Mouse (Mus musculus) neural tube, embryonic 13.5 days (tissue): ENCODE measurements around the gene Fzd5. TPM values are rescaled to one million over a fixed set of nuclear protein-coding genes. Genes with fewer than 3 reads are reported as not detected.

Source experiments
- ATAC-seq: fragments of 200-750 bp; cut with Nextera tagmentation; 2 replicates; pipeline ENCODE4 v1.8.0; 2017; ENCODE audit warnings: low read depth, mild to moderate bottlenecking, moderate TSS enrichment, moderate library complexity
- H3K27ac ChIP-seq: fragments of 300-500 bp; sonication (generic); replicated peaks from 2 replicates; pipeline ENCODE4 v1.5.1; 2015; ENCODE audit warnings: moderate library complexity, mild to moderate bottlenecking, inconsistent platforms
- H3K27me3 ChIP-seq: fragments of 300-500 bp; sonication (generic); 2 replicates; pipeline ENCODE4 v1.6.1; 2015; ENCODE audit warnings: mild to moderate bottlenecking, inconsistent platforms
- H3K36me3 ChIP-seq: fragments of 300-500 bp; sonication (generic); 2 replicates; pipeline ENCODE4 v1.6.1; 2015; ENCODE audit warnings: mild to moderate bottlenecking, inconsistent platforms
- H3K4me1 ChIP-seq: fragments of 300-500 bp; sonication (generic); replicated peaks from 2 replicates; pipeline ENCODE4 v1.6.1; 2015; ENCODE audit warnings: inconsistent platforms
- H3K4me2 ChIP-seq: fragments of 300-500 bp; sonication (generic); 2 replicates; pipeline ENCODE4 v1.6.1; 2015; ENCODE audit warnings: inconsistent platforms, mild to moderate bottlenecking, moderate library complexity
- H3K4me3 ChIP-seq: fragments of 300-500 bp; sonication (generic); 2 replicates; pipeline ENCODE4 v1.5.1; 2015; ENCODE audit warnings: mild to moderate bottlenecking, inconsistent platforms
- H3K9ac ChIP-seq: fragments of 300-500 bp; sonication (generic); 2 replicates; pipeline ENCODE4 v1.6.1; 2015; ENCODE audit warnings: moderate library complexity, mild to moderate bottlenecking, inconsistent platforms
- H3K9me3 ChIP-seq: fragments of 300-500 bp; sonication (generic); 2 replicates; pipeline ENCODE4 v1.6.1; 2016; ENCODE audit warnings: inconsistent platforms
- WGBS: fragments of 180-500 bp; shearing (Covaris S2); methylation state at CpG from one replicate; pipeline ENCODE4 v1.1.7; 2015; 5-methylcytosine and 5-hydroxymethylcytosine counted together
- polyA plus RNA-seq: library from polyadenylated mRNA; unstranded; fragments of >200 nt; fragmentation: Nextera tagmentation; extraction: Ambion mirVana; gene quantifications from 2 replicates; pipeline ENCODE4 v1.2.1, GENCODE M21; 2015

The Fzd5 gene
- polyA plus RNA-seq, 1 experiment from 2014 or later: 0.20 TPM

DNA sequence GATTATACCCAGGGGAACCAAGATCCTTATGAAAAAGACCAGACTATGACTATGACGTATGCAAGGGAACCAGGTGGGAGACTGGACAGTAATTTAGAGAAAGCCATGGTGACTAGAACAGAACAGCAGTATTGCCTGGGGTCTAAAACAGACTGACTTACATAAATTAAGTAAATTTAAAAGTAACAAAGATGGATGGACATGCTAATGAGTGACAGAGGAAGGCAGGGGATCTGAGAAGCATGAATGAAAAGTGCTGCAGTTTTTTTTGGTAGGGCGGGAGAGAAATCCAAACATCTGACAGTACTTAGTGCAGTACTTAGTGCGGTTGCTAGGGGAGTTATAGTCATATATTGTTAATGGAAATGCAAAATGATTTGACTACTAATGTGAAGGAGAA is 42.4 kb downstream of the Fzd5 start:
- H3K9ac ChIP-seq: no peak overlapping the region
- H3K9me3 ChIP-seq: no peaks in the 10 kb centered on the region
- peaks cover 38% of the 10 kb centered on the region for H3K4me1 ChIP-seq
- ATAC-seq: no peak
- no peak overlapping the region for H3K4me3 ChIP-seq
- H3K36me3 ChIP-seq: no peaks in the 10 kb centered on the region
- no peak overlapping the region for H3K27ac ChIP-seq
- no peak overlapping the region for H3K4me2 ChIP-seq
- 49% methylated on average over 3 of the region's 3 CpGs for WGBS
- H3K27me3 ChIP-seq: no peaks in the 10 kb centered on the region

DNA sequence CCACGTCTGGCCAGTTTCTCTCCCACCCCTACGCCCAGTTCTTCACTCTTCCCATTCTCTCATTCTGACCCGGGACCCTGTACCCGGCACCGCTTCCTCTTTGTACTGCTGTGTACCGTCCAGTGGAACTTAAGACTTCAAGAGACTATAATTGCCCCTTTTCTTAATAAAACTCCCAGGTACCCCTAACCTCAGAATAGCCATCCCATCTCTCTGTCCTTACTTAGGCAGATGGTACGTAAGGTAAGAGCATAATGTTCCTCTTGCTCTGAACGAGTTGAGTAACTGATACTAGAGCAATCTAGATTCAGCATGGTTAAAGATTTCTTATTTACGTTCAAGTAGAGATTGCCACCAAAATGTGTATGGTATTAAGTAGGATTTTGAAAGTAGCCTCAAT is 46.0 kb downstream of the Fzd5 start:
- Histone ChIP-seq H3K4me2 (peak overlapping the region; percentile 82), H3K36me3 (no peaks in the 10 kb centered on the region), H3K4me3 (peak overlapping the region; percentile 93), H3K27ac (peak overlapping the region; percentile 79; the same call in 1 of the 2 replicates), H3K4me1 (peaks cover 44% of the 10 kb centered on the region), H3K27me3 (no peaks in the 10 kb centered on the region), H3K9ac (peak overlapping the region; percentile 89), H3K9me3 (no peaks in the 10 kb centered on the region)
- ATAC-seq: no peak
- WGBS: 3% methylated on average over 9 of the region's 9 CpGs

DNA sequence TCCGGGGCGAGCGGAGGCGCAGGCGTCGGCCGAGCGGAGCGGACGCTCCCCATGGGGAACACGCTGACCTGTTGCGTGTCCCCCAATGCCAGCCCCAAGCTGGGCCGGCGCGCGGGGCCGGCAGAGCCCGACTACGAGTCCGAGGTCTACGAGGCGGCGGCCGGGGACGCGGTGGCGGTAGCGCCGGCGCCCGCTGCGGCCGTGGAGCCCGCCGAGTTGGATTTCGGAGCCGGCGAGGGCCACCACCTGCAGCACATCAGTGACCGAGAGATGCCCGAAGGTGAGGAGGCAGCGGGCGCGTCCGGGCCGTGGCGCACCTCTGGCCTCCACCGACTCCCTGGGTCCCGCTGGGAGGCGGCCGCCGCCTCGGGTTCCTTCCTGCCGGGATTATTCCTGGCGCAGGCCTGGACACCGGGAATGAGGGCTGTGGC is 46.4 kb downstream of the Fzd5 start:
- peak overlapping the region; percentile 79 for H3K27ac ChIP-seq
- H3K4me1 ChIP-seq: peaks cover 44% of the 10 kb centered on the region
- no peaks in the 10 kb centered on the region for H3K9me3 ChIP-seq
- H3K9ac ChIP-seq: peak overlapping the region; percentile 89
- H3K4me2 ChIP-seq: peak overlapping the region; percentile 82
- no peaks in the 10 kb centered on the region for H3K36me3 ChIP-seq
- WGBS: under 1% methylated on average over 36 of the region's 55 CpGs
- H3K4me3 ChIP-seq: peak overlapping the region; percentile 93
- no peaks in the 10 kb centered on the region for H3K27me3 ChIP-seq
- ATAC-seq: peak; percentile 11; the same call in 1 of the 2 replicates

DNA sequence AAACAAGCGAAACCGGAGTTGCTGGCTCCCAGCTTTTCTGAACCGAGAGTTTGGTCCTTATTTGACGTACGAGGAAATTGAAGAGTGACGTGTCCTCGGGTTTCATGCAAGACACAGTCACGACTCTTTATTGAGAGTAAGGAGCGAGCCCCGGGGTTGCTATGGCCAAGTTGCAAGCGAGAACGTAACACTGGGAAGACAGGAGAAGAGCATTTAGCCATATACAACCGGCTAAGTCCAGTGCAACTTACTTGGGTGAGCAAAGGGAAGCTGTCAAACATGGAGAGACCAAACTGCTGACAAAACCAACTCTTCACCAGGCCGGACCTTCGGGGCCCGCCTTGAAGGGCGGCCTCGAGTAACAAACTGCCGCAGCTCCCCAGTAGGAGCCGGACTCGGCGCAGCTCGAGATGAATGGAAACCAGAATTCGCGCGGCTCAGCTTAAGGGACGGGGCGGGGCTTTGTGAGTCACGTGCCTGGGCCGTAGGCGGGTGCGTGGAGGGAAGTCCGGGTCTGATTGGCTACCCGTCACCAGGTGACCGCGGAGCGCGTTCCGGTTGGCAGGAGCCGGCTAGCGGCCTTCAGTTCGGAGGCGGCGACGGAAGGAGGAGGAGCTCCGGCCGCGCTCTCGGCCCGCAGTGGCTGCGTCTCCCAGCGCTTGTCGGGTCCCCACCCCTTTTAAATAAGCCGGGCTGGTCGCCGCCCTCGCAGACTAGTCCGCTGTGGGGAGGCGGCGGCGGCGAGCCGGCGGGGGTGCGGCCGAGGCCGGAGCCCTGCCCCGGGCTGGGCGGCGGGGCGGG is 47.1 kb downstream of the Fzd5 start, which contains the start of gene Ccnyl1:
Ccnyl1 (plus strand) TSS at position 243 of the 801 bp plus-strand sequence.
- Histone ChIP-seq H3K27me3 (no peaks in the 10 kb centered on the region), H3K27ac (peak within 1 kb of the TSS; percentile 79), H3K9me3 (no peaks in the 10 kb centered on the region), H3K4me1 (peaks cover 44% of the 10 kb centered on the region), H3K36me3 (no peaks in the 10 kb centered on the region), H3K9ac (peak within 1 kb of the TSS; percentile 89), H3K4me3 (peak within 1 kb of the TSS; percentile 93), H3K4me2 (peak within 1 kb of the TSS; percentile 87)
- ATAC-seq: peak; percentile 99
- WGBS: under 1% methylated on average over 68 of the region's 71 CpGs

DNA sequence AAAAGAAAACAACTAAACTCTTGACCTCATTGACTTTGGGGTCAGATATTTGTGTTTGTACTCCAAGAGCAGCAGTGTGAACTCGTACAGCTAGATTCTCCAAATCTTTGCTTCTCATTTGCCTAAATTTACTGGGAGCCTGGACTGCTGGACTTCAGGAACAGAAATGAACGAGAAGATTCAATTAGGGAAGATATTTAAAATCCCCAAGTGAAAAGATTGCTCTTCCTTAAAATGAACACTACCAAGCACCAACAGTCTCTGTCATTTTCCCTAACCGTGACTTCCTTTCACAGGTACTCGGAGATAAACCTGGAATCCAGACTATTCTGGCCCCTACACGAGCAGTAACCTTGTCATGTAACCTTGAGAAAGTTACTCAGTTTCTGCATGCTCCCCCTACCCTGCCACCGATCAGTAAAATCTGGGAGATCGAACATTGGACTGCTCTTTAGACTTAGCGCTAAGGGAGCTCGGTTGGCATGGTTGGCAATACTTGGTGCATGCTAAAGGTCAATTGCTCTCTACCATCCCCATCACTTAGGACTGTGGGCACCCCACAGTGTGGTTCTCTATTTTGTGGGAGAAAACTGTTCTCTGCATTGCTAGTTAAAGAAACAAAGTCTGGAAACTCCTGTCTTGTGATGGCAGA is 47.9 kb downstream of the Fzd5 start:
- Histone ChIP-seq H3K4me1 (peaks cover 38% of the 10 kb centered on the region), H3K4me3 (peak overlapping the region; percentile 93), H3K9me3 (no peaks in the 10 kb centered on the region), H3K4me2 (peak overlapping the region; percentile 87), H3K27me3 (no peaks in the 10 kb centered on the region), H3K9ac (peak overlapping the region; percentile 65), H3K27ac (no peak overlapping the region), H3K36me3 (no peaks in the 10 kb centered on the region)
- ATAC-seq: no peak
- WGBS: 31% methylated on average over 9 of the region's 9 CpGs

DNA sequence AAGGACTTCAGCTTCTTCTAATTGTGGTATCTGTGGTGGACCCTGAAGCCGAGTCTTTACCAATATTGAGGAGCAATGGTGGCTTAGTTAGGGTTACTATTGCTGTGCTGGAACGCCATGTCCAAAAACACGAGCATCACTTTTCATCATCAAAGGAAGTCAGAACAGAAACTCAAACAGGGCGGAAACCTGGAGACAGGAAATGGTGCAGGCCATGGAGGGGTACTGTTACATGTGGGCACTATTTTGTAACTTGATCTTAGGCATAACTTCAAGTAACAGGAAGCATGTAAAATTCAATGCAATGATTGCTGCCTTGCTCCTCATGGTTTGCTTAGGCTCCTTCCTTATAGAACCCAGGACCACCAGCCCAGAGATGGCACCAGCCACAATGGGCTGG is 49.5 kb downstream of the Fzd5 start:
- H3K4me2 ChIP-seq: no peak overlapping the region
- no peaks in the 10 kb centered on the region for H3K27me3 ChIP-seq
- ATAC-seq: no peak
- H3K36me3 ChIP-seq: no peaks in the 10 kb centered on the region
- no peak overlapping the region for H3K9ac ChIP-seq
- H3K27ac ChIP-seq: no peak overlapping the region
- no peaks in the 10 kb centered on the region for H3K9me3 ChIP-seq
- no peak overlapping the region for H3K4me3 ChIP-seq
- 85% methylated on average over 4 of the region's 4 CpGs for WGBS
- H3K4me1 ChIP-seq: peaks cover 28% of the 10 kb centered on the region

- WGBS: 95% methylated on average over 2 of the region's 2 CpGs
- no peaks in the 10 kb centered on the region for H3K27me3 ChIP-seq
- no peak for ATAC-seq
- no peak overlapping the region for H3K9ac ChIP-seq
- no peak overlapping the region for H3K27ac ChIP-seq
- H3K4me1 ChIP-seq: 0 out of 2 replicates have a peak, but pooled peaks cover 2% of the 10 kb centered on the region
- no peaks in the 10 kb centered on the region for H3K9me3 ChIP-seq
- no peak overlapping the region for H3K4me3 ChIP-seq
- no peaks in the 10 kb centered on the region for H3K36me3 ChIP-seq
- no peak overlapping the region for H3K4me2 ChIP-seq
Measured at GRCm38 (mm10) chr1:64684440-64684839, 53.1 kb downstream of the Fzd5 start.

- Histone ChIP-seq H3K4me1 (no peaks in the 10 kb centered on the region), H3K9me3 (no peaks in the 10 kb centered on the region), H3K27ac (no peak overlapping the region), H3K4me3 (no peak overlapping the region), H3K4me2 (no peak overlapping the region), H3K36me3 (no peaks in the 10 kb centered on the region), H3K9ac (no peak overlapping the region), H3K27me3 (no peaks in the 10 kb centered on the region)
- WGBS: 95% methylated on average over 3 of the region's 3 CpGs
- ATAC-seq: no peak
Measured at GRCm38 (mm10) chr1:64683039-64683438, 54.5 kb downstream of the Fzd5 start.

DNA sequence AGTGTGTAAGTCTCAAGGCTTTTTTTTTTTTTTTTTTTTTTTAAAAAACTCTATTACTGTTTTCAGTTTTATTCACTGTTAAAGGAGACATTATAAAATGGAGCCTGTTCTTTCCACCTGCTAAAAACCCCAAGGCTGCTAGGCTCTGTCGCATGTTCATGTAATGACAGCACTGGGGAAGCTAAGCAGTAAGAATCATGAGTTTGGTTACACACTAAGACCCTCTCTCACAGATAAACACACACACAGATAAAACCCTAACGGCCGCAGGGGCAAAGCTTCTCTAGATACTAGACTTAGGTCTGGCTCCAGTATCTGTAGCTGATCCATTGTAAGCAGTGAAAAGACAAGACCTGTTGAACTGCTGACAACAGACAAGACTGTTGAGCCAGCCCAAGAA is 56.1 kb downstream of the Fzd5 start:
- Histone ChIP-seq H3K9me3 (no peaks in the 10 kb centered on the region), H3K4me2 (no peak overlapping the region), H3K4me3 (no peak overlapping the region), H3K9ac (no peak overlapping the region), H3K36me3 (no peaks in the 10 kb centered on the region), H3K27me3 (no peaks in the 10 kb centered on the region), H3K27ac (no peak overlapping the region), H3K4me1 (no peaks in the 10 kb centered on the region)
- 97% methylated on average over 3 of the region's 3 CpGs for WGBS
- no peak for ATAC-seq

Other genes with a start within 250 kb of the Fzd5 start
- 32.0 and 39.2 TPM in 2 replicates for gene Creb1, start 205.1 kb downstream of the Fzd5 start, polyA plus RNA-seq
- gene Mettl21a, start 120.5 kb downstream of the Fzd5 start, polyA plus RNA-seq: 15.6 and 20.4 TPM in 2 replicates
- 3.2 and 3.8 TPM in 2 replicates for gene Ccnyl1, start 47.3 kb downstream of the Fzd5 start, polyA plus RNA-seq
- gene Plekhm3, start 219.1 kb upstream of the Fzd5 start, polyA plus RNA-seq: 9.8 and 13.7 TPM in 2 replicates